Mouse (Mus musculus): ENCODE measurements around the gene Wsb1.
"Not testable (repeated sequence)": the region's sequence is repeated elsewhere in the genome, so short reads cannot be mapped to it uniquely, and the experiment has no call there.

The Wsb1 gene

GRCm38 (mm10) chr11:79264376-79264775 is 9.9 kb upstream of the Wsb1 start:
- DNase-seq, result no peak

- not testable (repeated sequence) for DNase-seq
Measured at GRCm38 (mm10) chr11:79260126-79260525, 5.7 kb upstream of the Wsb1 start.

- DNase-seq, result no peak
Measured at GRCm38 (mm10) chr11:79258738-79259137, 4.3 kb upstream of the Wsb1 start.

- DNase-seq, result peak; percentile 33 to 39
Measured at GRCm38 (mm10) chr11:79253542-79254390, 705 bp downstream of the Wsb1 start.

GRCm38 (mm10) chr11:79252881-79253541 is 1.5 kb downstream of the Wsb1 start:
- DNase-seq, result no peak

- DNase-seq, result no peak
Measured at GRCm38 (mm10) chr11:79239024-79239423, 15.4 kb downstream of the Wsb1 start.

- DNase-seq, result peak in 1 of 2 experiments; percentile 58
Measured at GRCm38 (mm10) chr11:79238398-79238752, 16.1 kb downstream of the Wsb1 start.

GRCm38 (mm10) chr11:79237644-79238397 is 16.6 kb downstream of the Wsb1 start:
- DNase-seq, result peak; percentile 94 to 95

- DNase-seq, result peak; percentile 74 to 84
Measured at GRCm38 (mm10) chr11:79230251-79230570, 24.3 kb downstream of the Wsb1 start.

GRCm38 (mm10) chr11:79229561-79230250 is 24.8 kb downstream of the Wsb1 start:
- DNase-seq, result peak; percentile 57 to 64

- DNase-seq, result peak; percentile 84 to 91
Measured at GRCm38 (mm10) chr11:79229057-79229504, 25.4 kb downstream of the Wsb1 start.

- DNase-seq, result no peak
Measured at GRCm38 (mm10) chr11:79228089-79228488, 26.4 kb downstream of the Wsb1 start.

- no peak for DNase-seq
Measured at GRCm38 (mm10) chr11:79225371-79226155, 28.9 kb downstream of the Wsb1 start.

- peak; percentile 95 to 96 for DNase-seq
Measured at GRCm38 (mm10) chr11:79224562-79225280, 29.8 kb downstream of the Wsb1 start.

- peak in 1 of 2 experiments; percentile 44 for DNase-seq
Measured at GRCm38 (mm10) chr11:79223420-79223819, 31.1 kb downstream of the Wsb1 start.

- no peak for DNase-seq
Measured at GRCm38 (mm10) chr11:79222661-79223060, 31.8 kb downstream of the Wsb1 start.

- DNase-seq, result no peak
Measured at GRCm38 (mm10) chr11:79221641-79222040, 32.8 kb downstream of the Wsb1 start.

- DNase-seq, result no peak
Measured at GRCm38 (mm10) chr11:79218936-79219626, 35.4 kb downstream of the Wsb1 start.

- DNase-seq, result no peak
Measured at GRCm38 (mm10) chr11:79218061-79218460, 36.4 kb downstream of the Wsb1 start.

GRCm38 (mm10) chr11:79217133-79217532 is 37.3 kb downstream of the Wsb1 start:
- no peak for DNase-seq

- DNase-seq, result no peak
Measured at GRCm38 (mm10) chr11:79215539-79215938, 38.9 kb downstream of the Wsb1 start.
